Mouse (Mus musculus): Measurements from ENCODE around the gene Heph. TPM values are rescaled to one million over a fixed set of nuclear protein-coding genes. Genes with fewer than 3 reads are reported as not detected.
"Not testable (repeated sequence)": the region's sequence is repeated elsewhere in the genome, so short reads cannot be mapped to it uniquely, and the experiment has no call there.

The Heph gene
- 43.9 and 48.4 TPM in 2 replicates for polyA plus RNA-seq (2015; fragmentation: Nextera tagmentation; extraction: Ambion mirVana)

- H3K4me2 ChIP-seq (replicated peaks; ENCODE audit: low read depth), result peak within 1 kb of the TSS; percentile 48
- no peaks in the 10 kb centered on the region for H3K36me3 ChIP-seq (ENCODE audit: control insufficient read depth, insufficient read depth)
- peak within 1 kb of the TSS; percentile 42 for H3K9ac ChIP-seq (ENCODE audit: low read depth, low read length)
- peak within 1 kb of the TSS; percentile 40 for H3K4me3 ChIP-seq (ENCODE audit: low read depth, low read length)
- H3K4me1 ChIP-seq (replicated peaks; ENCODE audit: control insufficient read depth, insufficient read depth, low read length), result no peaks in the 10 kb centered on the region
- H3K27me3 ChIP-seq (replicated peaks; ENCODE audit: control insufficient read depth, insufficient read depth, low read length), result no peaks in the 10 kb centered on the region
- no peaks in the 10 kb centered on the region for H3K9me3 ChIP-seq (ENCODE audit: control insufficient read depth)
- 47% methylated on average over 2 of the region's 2 CpGs for WGBS
- TF ChIP-seq CTCF (IDR thresholded peaks at IDR 0.05; ENCODE audit: low read depth), result no peak
- H3K27ac ChIP-seq (ENCODE audit: low read depth, low read length), result peak within 1 kb of the TSS; percentile 79
- peak; percentile 99 for ATAC-seq
Observed at GRCm38 (mm10) chrX:96455149-96455548, at the start of gene Heph. TSS of gene Heph (plus strand) at chrX:96455359.

GRCm38 (mm10) chrX:96415351-96415750 is 39.8 kb upstream of the Heph start:
- H3K4me2 ChIP-seq (replicated peaks; ENCODE audit: low read depth); H3K9ac ChIP-seq (ENCODE audit: low read depth, low read length); ATAC-seq; H3K36me3 ChIP-seq (ENCODE audit: control insufficient read depth, insufficient read depth); H3K4me1 ChIP-seq (replicated peaks; ENCODE audit: control insufficient read depth, insufficient read depth, low read length); H3K4me3 ChIP-seq (ENCODE audit: low read depth, low read length); H3K27me3 ChIP-seq (replicated peaks; ENCODE audit: control insufficient read depth, insufficient read depth, low read length); H3K9me3 ChIP-seq (ENCODE audit: control insufficient read depth); H3K27ac ChIP-seq (ENCODE audit: low read depth, low read length): not testable (repeated sequence)
- WGBS, result 65% methylated on average over 4 of the region's 4 CpGs

GRCm38 (mm10) chrX:96416970-96417369 is 38.2 kb upstream of the Heph start:
- Histone ChIP-seq H3K9ac (ENCODE audit: low read depth, low read length) (no peak overlapping the region), H3K27me3 (replicated peaks; ENCODE audit: control insufficient read depth, insufficient read depth, low read length) (no peaks in the 10 kb centered on the region), H3K36me3 (ENCODE audit: control insufficient read depth, insufficient read depth) (no peaks in the 10 kb centered on the region), H3K4me3 (ENCODE audit: low read depth, low read length) (no peak overlapping the region), H3K27ac (ENCODE audit: low read depth, low read length) (no peak overlapping the region), H3K4me1 (replicated peaks; ENCODE audit: control insufficient read depth, insufficient read depth, low read length) (no peaks in the 10 kb centered on the region), H3K9me3 (ENCODE audit: control insufficient read depth) (no peaks in the 10 kb centered on the region), H3K4me2 (replicated peaks; ENCODE audit: low read depth) (no peak overlapping the region)
- no peak for TF ChIP-seq CTCF (IDR thresholded peaks at IDR 0.05; ENCODE audit: low read depth)
- 89% methylated on average over 1 of the region's 1 CpGs for WGBS
- ATAC-seq, result no peak

GRCm38 (mm10) chrX:96417733-96418132 is 37.4 kb upstream of the Heph start:
- 39% methylated on average over 1 of the region's 1 CpGs for WGBS

GRCm38 (mm10) chrX:96419383-96419782 is 35.8 kb upstream of the Heph start:
- Histone ChIP-seq H3K4me2 (replicated peaks; ENCODE audit: low read depth) (no peak overlapping the region), H3K4me1 (replicated peaks; ENCODE audit: control insufficient read depth, insufficient read depth, low read length) (no peaks in the 10 kb centered on the region), H3K4me3 (ENCODE audit: low read depth, low read length) (no peak overlapping the region), H3K36me3 (ENCODE audit: control insufficient read depth, insufficient read depth) (no peaks in the 10 kb centered on the region), H3K27me3 (replicated peaks; ENCODE audit: control insufficient read depth, insufficient read depth, low read length) (no peaks in the 10 kb centered on the region), H3K27ac (ENCODE audit: low read depth, low read length) (no peak overlapping the region), H3K9ac (ENCODE audit: low read depth, low read length) (no peak overlapping the region), H3K9me3 (ENCODE audit: control insufficient read depth) (no peaks in the 10 kb centered on the region)
- no peak for ATAC-seq
- no peak for TF ChIP-seq CTCF (IDR thresholded peaks at IDR 0.05; ENCODE audit: low read depth)

More at GRCm38 (mm10) chrX:96417733-96418132, 37.4 kb upstream of the Heph start:
- Histone ChIP-seq H3K4me2 (replicated peaks; ENCODE audit: low read depth) (no peak overlapping the region), H3K27me3 (replicated peaks; ENCODE audit: control insufficient read depth, insufficient read depth, low read length) (no peaks in the 10 kb centered on the region), H3K27ac (ENCODE audit: low read depth, low read length) (no peak overlapping the region), H3K4me1 (replicated peaks; ENCODE audit: control insufficient read depth, insufficient read depth, low read length) (no peaks in the 10 kb centered on the region), H3K4me3 (ENCODE audit: low read depth, low read length) (no peak overlapping the region), H3K9me3 (ENCODE audit: control insufficient read depth) (no peaks in the 10 kb centered on the region), H3K36me3 (ENCODE audit: control insufficient read depth, insufficient read depth) (no peaks in the 10 kb centered on the region), H3K9ac (ENCODE audit: low read depth, low read length) (no peak overlapping the region)
- ATAC-seq, result no peak
- no peak for TF ChIP-seq CTCF (IDR thresholded peaks at IDR 0.05; ENCODE audit: low read depth)

- Histone ChIP-seq H3K9me3 (ENCODE audit: control insufficient read depth) (no peaks in the 10 kb centered on the region), H3K4me2 (replicated peaks; ENCODE audit: low read depth) (peak within 1 kb of the TSS; percentile 48), H3K27ac (ENCODE audit: low read depth, low read length) (peak within 1 kb of the TSS; percentile 79), H3K36me3 (ENCODE audit: control insufficient read depth, insufficient read depth) (no peaks in the 10 kb centered on the region), H3K4me3 (ENCODE audit: low read depth, low read length) (peak within 1 kb of the TSS; percentile 40), H3K9ac (ENCODE audit: low read depth, low read length) (peak within 1 kb of the TSS; percentile 42), H3K27me3 (replicated peaks; ENCODE audit: control insufficient read depth, insufficient read depth, low read length) (no peaks in the 10 kb centered on the region), H3K4me1 (replicated peaks; ENCODE audit: control insufficient read depth, insufficient read depth, low read length) (no peaks in the 10 kb centered on the region)
- no peak for TF ChIP-seq CTCF (IDR thresholded peaks at IDR 0.05; ENCODE audit: low read depth)
- ATAC-seq, result no peak
- WGBS, result 14% methylated on average over 9 of the region's 9 CpGs
Observed at GRCm38 (mm10) chrX:96456201-96456963, 1.2 kb downstream of the Heph start, which contains the start of gene Hsf3. TSS of gene Hsf3 (minus strand) at chrX:96456294.
